Mouse (Mus musculus) heart, embryonic 14.5 days (tissue): ENCODE results near the gene Sost. TPM values are rescaled to one million over a fixed set of nuclear protein-coding genes. Genes with fewer than 3 reads are reported as not detected.

Source experiments
- ATAC-seq: fragments of 200-750 bp; cut with Nextera tagmentation; 2 replicates; pipeline ENCODE4 v1.8.0; 2017; ENCODE audit warnings: low read depth, moderate TSS enrichment; ENCODE audit not compliant: insufficient number of reproducible peaks, insufficient read depth, low FRiP score
- H3K27ac ChIP-seq, 2 experiments: fragments of 200-500 bp in 1 of 2; fragments of 300-500 bp in 1 of 2; sonication (generic) in 1 of 2; replicated peaks in 1 of 2; 2 replicates each; pipeline ENCODE4 v1.5.1; 2012 to 2014; ENCODE audit warnings: low read depth in 2 of 2, low read length in 2 of 2, control low read depth in 1 of 2, mild to moderate bottlenecking in 1 of 2, mixed read lengths in 1 of 2; ENCODE audit not compliant: control insufficient read depth in 1 of 2, insufficient read depth in 1 of 2
- H3K27me3 ChIP-seq: fragments of 300-500 bp; sonication (generic); 2 replicates; pipeline ENCODE4 v1.6.1; 2014; ENCODE audit warnings: mild to moderate bottlenecking, low read length, control low read depth; ENCODE audit not compliant: control insufficient read depth, insufficient read depth
- H3K36me3 ChIP-seq: fragments of 300-500 bp; sonication (generic); 2 replicates; pipeline ENCODE4 v1.6.1; 2014; ENCODE audit warnings: mild to moderate bottlenecking, control low read depth, low read length, mixed read lengths; ENCODE audit not compliant: control insufficient read depth, insufficient read depth
- H3K4me1 ChIP-seq, 2 experiments: fragments of 200-500 bp in 1 of 2; fragments of 300-500 bp in 1 of 2; sonication (generic) in 1 of 2; 2 replicates each; pipeline ENCODE4 v1.6.1; 2012 to 2014; ENCODE audit warnings: low read length in 2 of 2, control low read depth in 1 of 2, mixed read lengths in 1 of 2; ENCODE audit not compliant: control insufficient read depth in 2 of 2, insufficient read depth in 2 of 2
- H3K4me2 ChIP-seq: fragments of 300-500 bp; sonication (generic); 2 replicates; pipeline ENCODE4 v1.6.1; 2014; ENCODE audit warnings: mild to moderate bottlenecking, low read length
- H3K4me3 ChIP-seq, 2 experiments: fragments of 200-500 bp in 1 of 2; fragments of 300-500 bp in 1 of 2; sonication (generic) in 1 of 2; 2 replicates each; pipeline ENCODE4 v1.5.1; 2012 to 2014; ENCODE audit warnings: low read length in 2 of 2, mild to moderate bottlenecking in 2 of 2, control low read depth in 1 of 2, low read depth in 1 of 2, moderate library complexity in 1 of 2; ENCODE audit not compliant: control insufficient read depth in 1 of 2, insufficient read depth in 1 of 2
- H3K9ac ChIP-seq: fragments of 300-500 bp; sonication (generic); 2 replicates; pipeline ENCODE4 v1.6.1; 2014; ENCODE audit warnings: mild to moderate bottlenecking, low read length
- H3K9me3 ChIP-seq: fragments of 300-500 bp; sonication (generic); 2 replicates; pipeline ENCODE4 v1.6.1; 2016; ENCODE audit warnings: low read length, control low read depth; ENCODE audit not compliant: control insufficient read depth
- WGBS: fragments of 180-500 bp; shearing (Covaris S2); extraction: QIAGEN DNeasy Blood & Tissue Kit; methylation state at CpG from one replicate; pipeline ENCODE4 v1.1.7; 2014; 5-methylcytosine and 5-hydroxymethylcytosine counted together
- polyA plus RNA-seq: library from polyadenylated mRNA; unstranded; fragments of >200 nt; fragmentation: Nextera tagmentation; extraction: Ambion mirVana; gene quantifications from 2 replicates; pipeline ENCODE4 v1.2.1, GENCODE M21; 2014

Gene Sost
- polyA plus RNA-seq, 1 experiment from 2014 or later, result 0.55 TPM

GRCm38 (mm10) chr11:102008372-102008771, 41.6 kb upstream of the Sost start:
- H3K4me3 ChIP-seq, result no peak overlapping the region
- 90% methylated on average over 8 of the region's 8 CpGs for WGBS
- 0 out of 4 replicates have a peak overlapping the region, but pooled peaks of 1 of the 2 experiments have one; percentile 38 for H3K27ac ChIP-seq
- H3K36me3 ChIP-seq, result peaks cover 6% of the 10 kb centered on the region; the same call in 1 of the 2 replicates
- no peak overlapping the region for H3K4me2 ChIP-seq
- no peaks in the 10 kb centered on the region for H3K9me3 ChIP-seq
- H3K27me3 ChIP-seq, result no peaks in the 10 kb centered on the region
- no peak for ATAC-seq
- H3K9ac ChIP-seq, result no peak overlapping the region
- H3K4me1 ChIP-seq, result peaks cover 4 to 8% of the 10 kb centered on the region in 2 experiments; a peak in 1 of 4 replicates

- Histone ChIP-seq H3K4me1 (peaks cover 4 to 8% of the 10 kb centered on the region in 2 experiments; a peak in 1 of 4 replicates), H3K9ac (no peak overlapping the region), H3K4me2 (no peak overlapping the region), H3K4me3 (no peak overlapping the region), H3K36me3 (peaks cover 6% of the 10 kb centered on the region; the same call in 1 of the 2 replicates), H3K9me3 (no peaks in the 10 kb centered on the region), H3K27me3 (no peaks in the 10 kb centered on the region), H3K27ac (no peak overlapping the region)
- 79% methylated on average over 5 of the region's 5 CpGs for WGBS
- ATAC-seq, result no peak
These were observed 39.9 kb upstream of the Sost start for GRCm38 (mm10) chr11:102006688-102007087.

GRCm38 (mm10) chr11:102006271-102006670, 39.5 kb upstream of the Sost start:
- no peak for ATAC-seq
- Histone ChIP-seq H3K36me3 (peaks cover 6% of the 10 kb centered on the region; the same call in 1 of the 2 replicates), H3K4me2 (no peak overlapping the region), H3K27ac (no peak overlapping the region), H3K9ac (no peak overlapping the region), H3K4me3 (no peak overlapping the region), H3K27me3 (no peaks in the 10 kb centered on the region), H3K4me1 (peaks cover 4 to 8% of the 10 kb centered on the region in 2 experiments; a peak in 1 of 4 replicates), H3K9me3 (no peaks in the 10 kb centered on the region)
- 70% methylated on average over 9 of the region's 9 CpGs for WGBS

GRCm38 (mm10) chr11:102004251-102004650, 37.4 kb upstream of the Sost start:
- Histone ChIP-seq H3K4me3 (no peak overlapping the region), H3K9me3 (no peaks in the 10 kb centered on the region)
- WGBS, result 88% methylated on average over 8 of the region's 8 CpGs

GRCm38 (mm10) chr11:101999466-101999865, 32.7 kb upstream of the Sost start:
- Histone ChIP-seq H3K27ac (peak overlapping the region in 1 of 2 experiments; percentile 25; a peak in 1 of 4 replicates), H3K4me2 (no peak overlapping the region), H3K9ac (no peak overlapping the region), H3K4me1 (peaks cover 2 to 13% of the 10 kb centered on the region in 2 experiments; a peak in 2 of 4 replicates), H3K4me3 (no peak overlapping the region), H3K27me3 (no peaks in the 10 kb centered on the region), H3K9me3 (no peaks in the 10 kb centered on the region), H3K36me3 (no peaks in the 10 kb centered on the region)
- ATAC-seq, result no peak
- 46% methylated on average over 4 of the region's 4 CpGs for WGBS

More at GRCm38 (mm10) chr11:102004251-102004650, 37.4 kb upstream of the Sost start:
- Histone ChIP-seq H3K9ac (no peak overlapping the region), H3K27ac (no peak overlapping the region), H3K27me3 (no peaks in the 10 kb centered on the region), H3K4me2 (no peak overlapping the region), H3K4me1 (peaks cover 4 to 9% of the 10 kb centered on the region in 2 experiments; a peak in 2 of 4 replicates), H3K36me3 (no peaks in the 10 kb centered on the region)
- ATAC-seq, result no peak

GRCm38 (mm10) chr11:101998258-101998657, 31.4 kb upstream of the Sost start:
- no peak overlapping the region for H3K4me2 ChIP-seq
- no peaks in the 10 kb centered on the region for H3K27me3 ChIP-seq
- 46% methylated on average over 5 of the region's 5 CpGs for WGBS
- no peaks in the 10 kb centered on the region for H3K9me3 ChIP-seq
- H3K36me3 ChIP-seq, result no peaks in the 10 kb centered on the region
- no peak overlapping the region for H3K9ac ChIP-seq
- H3K27ac ChIP-seq, result no peak overlapping the region
- peaks cover 7 to 17% of the 10 kb centered on the region in 2 experiments; a peak in 3 of 4 replicates for H3K4me1 ChIP-seq
- no peak for ATAC-seq
- H3K4me3 ChIP-seq, result no peak overlapping the region

GRCm38 (mm10) chr11:101995938-101996337, 29.1 kb upstream of the Sost start:
- 75% methylated on average over 7 of the region's 7 CpGs for WGBS
- H3K4me2 ChIP-seq, result no peak overlapping the region
- H3K27me3 ChIP-seq, result no peaks in the 10 kb centered on the region
- peaks cover 7 to 17% of the 10 kb centered on the region in 2 experiments; a peak in 3 of 4 replicates for H3K4me1 ChIP-seq
- no peak overlapping the region for H3K4me3 ChIP-seq
- no peak overlapping the region for H3K9ac ChIP-seq
- H3K27ac ChIP-seq, result no peak overlapping the region
- no peak for ATAC-seq
- H3K36me3 ChIP-seq, result no peaks in the 10 kb centered on the region
- H3K9me3 ChIP-seq, result no peaks in the 10 kb centered on the region

- ATAC-seq, result peak; percentile 39; the same call in 1 of the 2 replicates
- peak overlapping the region in 1 of 2 experiments; percentile 25; a peak in 1 of 4 replicates for H3K27ac ChIP-seq
These were observed 27.3 kb upstream of the Sost start for GRCm38 (mm10) chr11:101994100-101994499.

More at GRCm38 (mm10) chr11:101994100-101994499, 27.3 kb upstream of the Sost start:
- Histone ChIP-seq H3K4me2 (no peak overlapping the region), H3K9ac (no peak overlapping the region), H3K9me3 (no peaks in the 10 kb centered on the region), H3K4me1 (peaks cover 5 to 11% of the 10 kb centered on the region in 2 experiments; a peak in 3 of 4 replicates), H3K27me3 (no peaks in the 10 kb centered on the region), H3K36me3 (no peaks in the 10 kb centered on the region), H3K4me3 (no peak overlapping the region)
- 28% methylated on average over 8 of the region's 8 CpGs for WGBS
